Mouse (Mus musculus): Measurements from ENCODE around the gene Ranbp10. TPM values are rescaled to one million over a fixed set of nuclear protein-coding genes. Genes with fewer than 3 reads are reported as not detected.

Ranbp10 gene
- polyA plus RNA-seq, 1 experiment, result 24.4 TPM

DNA sequence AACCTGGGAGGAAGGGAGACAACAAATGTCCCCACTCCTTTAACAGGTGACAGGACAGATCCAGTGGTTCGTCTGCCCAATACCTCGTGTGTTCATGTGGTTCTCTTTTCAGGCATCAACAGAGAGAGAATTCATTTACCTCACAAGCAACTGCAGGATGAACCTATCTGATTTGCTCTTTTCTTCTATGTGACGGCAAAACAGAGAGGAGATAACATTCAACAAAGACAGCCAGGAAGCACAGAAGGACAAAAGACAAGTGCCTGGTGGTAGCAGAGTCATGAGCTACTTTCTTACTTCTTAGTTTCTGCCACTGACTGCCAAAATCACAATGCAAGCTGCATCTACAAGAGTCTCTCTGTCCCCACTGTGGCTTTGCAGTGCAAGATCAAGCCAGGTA is 15.6 kb downstream of the Ranbp10 start:
- Histone ChIP-seq H3K9me3 (ENCODE audit: control insufficient read depth, low read length) (no peaks in the 10 kb centered on the region), H3K4me1 (ENCODE audit: control insufficient read depth) (peaks cover 91% of the 10 kb centered on the region), H3K27me3 (ENCODE audit: control insufficient read depth) (no peaks in the 10 kb centered on the region), H3K4me3 (replicated peaks) (peak overlapping the region; percentile 45), H3K36me3 (ENCODE audit: control insufficient read depth) (peaks cover 96% of the 10 kb centered on the region)
- TF ChIP-seq GATA1 (IDR thresholded peaks at IDR 0.05; ENCODE audit: low read length) (no peak), TAL1 (IDR thresholded peaks at IDR 0.05; ENCODE audit: low read length) (no peak)

DNA sequence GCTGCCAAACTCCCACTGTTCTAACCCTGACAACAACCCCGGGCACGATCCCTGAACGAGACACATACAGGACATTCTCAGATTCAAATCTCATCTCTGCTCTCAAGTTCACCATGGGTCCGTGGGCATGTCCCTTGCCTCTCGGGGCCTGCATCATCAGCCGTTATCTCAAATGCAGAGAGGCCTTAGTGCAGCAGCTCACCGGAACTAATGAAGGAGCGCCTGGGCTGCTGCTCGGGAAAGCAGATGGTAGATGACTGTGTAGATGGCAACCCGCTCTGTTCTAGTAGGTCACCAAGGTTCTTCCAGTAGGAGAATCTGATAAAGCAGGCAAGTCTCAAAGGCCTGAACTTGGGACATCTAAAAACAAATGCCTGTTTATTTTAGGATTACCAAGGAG is 16.1 kb downstream of the Ranbp10 start:
- Histone ChIP-seq H3K4me1 (ENCODE audit: control insufficient read depth) (peaks cover 93% of the 10 kb centered on the region), H3K4me3 (replicated peaks) (peak overlapping the region; percentile 45), H3K9me3 (ENCODE audit: control insufficient read depth, low read length) (no peaks in the 10 kb centered on the region), H3K36me3 (ENCODE audit: control insufficient read depth) (peaks cover 98% of the 10 kb centered on the region), H3K27me3 (ENCODE audit: control insufficient read depth) (no peaks in the 10 kb centered on the region)
- no peak for TF ChIP-seq TAL1 (IDR thresholded peaks at IDR 0.05; ENCODE audit: low read length)
- peak; percentile 44 for TF ChIP-seq GATA1 (IDR thresholded peaks at IDR 0.05; ENCODE audit: low read length)

DNA sequence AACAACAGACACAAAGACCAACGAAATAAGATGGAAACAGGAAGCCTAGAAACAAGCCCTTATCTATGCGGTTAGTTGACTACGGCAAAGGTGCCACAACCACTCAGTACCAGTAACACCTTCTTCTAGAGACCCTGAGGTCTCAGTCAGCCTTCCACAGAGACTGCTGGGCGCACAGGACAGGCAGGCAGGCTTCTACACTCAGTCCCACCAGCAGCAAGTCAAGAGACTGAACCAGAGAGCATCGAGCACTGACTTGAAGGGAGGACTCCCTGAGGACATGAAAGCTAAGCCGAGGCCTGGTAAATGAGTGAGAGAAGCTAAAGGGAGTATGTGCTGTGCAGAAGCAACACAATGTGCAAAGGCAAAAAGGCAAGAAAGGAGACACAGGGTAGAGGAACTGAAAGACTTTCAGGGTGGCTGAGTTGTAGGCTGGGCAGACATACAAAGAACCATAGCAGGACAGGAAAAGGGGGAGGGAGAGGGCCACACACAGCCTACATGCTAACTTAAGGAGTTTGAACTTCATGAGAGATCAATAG is 16.8 kb downstream of the Ranbp10 start:
- TF ChIP-seq GATA1 (IDR thresholded peaks at IDR 0.05; ENCODE audit: low read length) (no peak), TAL1 (IDR thresholded peaks at IDR 0.05; ENCODE audit: low read length) (no peak)
- H3K4me1 ChIP-seq (ENCODE audit: control insufficient read depth), result peaks cover 94% of the 10 kb centered on the region
- peak overlapping the region; percentile 45 for H3K4me3 ChIP-seq (replicated peaks)
- peaks cover 98% of the 10 kb centered on the region for H3K36me3 ChIP-seq (ENCODE audit: control insufficient read depth)
- H3K27me3 ChIP-seq (ENCODE audit: control insufficient read depth), result no peaks in the 10 kb centered on the region
- H3K9me3 ChIP-seq (ENCODE audit: control insufficient read depth, low read length), result no peaks in the 10 kb centered on the region

DNA sequence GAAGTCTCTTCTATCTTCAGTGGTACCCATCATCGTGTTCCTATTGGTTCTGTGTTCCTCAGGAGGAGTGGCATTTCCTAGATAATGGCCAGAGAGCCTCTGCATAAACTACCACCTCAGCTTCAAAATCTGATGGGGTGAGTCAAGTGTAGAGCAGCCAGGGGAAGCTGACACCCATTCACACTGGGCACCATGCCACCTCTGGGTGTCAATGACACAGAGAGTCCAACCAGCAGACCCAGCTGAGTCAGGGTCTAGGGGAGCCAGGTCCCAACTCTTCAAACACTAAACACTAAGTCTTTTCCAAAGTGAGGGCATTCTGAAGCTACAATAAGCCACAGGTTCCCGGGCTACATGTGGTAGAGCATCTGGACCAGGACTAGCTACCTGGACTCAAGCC is 18.7 kb downstream of the Ranbp10 start:
- peaks cover 93% of the 10 kb centered on the region for H3K4me1 ChIP-seq (ENCODE audit: control insufficient read depth)
- no peaks in the 10 kb centered on the region for H3K9me3 ChIP-seq (ENCODE audit: control insufficient read depth, low read length)
- H3K4me3 ChIP-seq (replicated peaks), result peak overlapping the region; percentile 6
- H3K27me3 ChIP-seq (ENCODE audit: control insufficient read depth), result no peaks in the 10 kb centered on the region
- TF ChIP-seq GATA1 (IDR thresholded peaks at IDR 0.05; ENCODE audit: low read length), result no peak
- no peak for TF ChIP-seq TAL1 (IDR thresholded peaks at IDR 0.05; ENCODE audit: low read length)
- H3K36me3 ChIP-seq (ENCODE audit: control insufficient read depth), result peaks cover 99% of the 10 kb centered on the region

DNA sequence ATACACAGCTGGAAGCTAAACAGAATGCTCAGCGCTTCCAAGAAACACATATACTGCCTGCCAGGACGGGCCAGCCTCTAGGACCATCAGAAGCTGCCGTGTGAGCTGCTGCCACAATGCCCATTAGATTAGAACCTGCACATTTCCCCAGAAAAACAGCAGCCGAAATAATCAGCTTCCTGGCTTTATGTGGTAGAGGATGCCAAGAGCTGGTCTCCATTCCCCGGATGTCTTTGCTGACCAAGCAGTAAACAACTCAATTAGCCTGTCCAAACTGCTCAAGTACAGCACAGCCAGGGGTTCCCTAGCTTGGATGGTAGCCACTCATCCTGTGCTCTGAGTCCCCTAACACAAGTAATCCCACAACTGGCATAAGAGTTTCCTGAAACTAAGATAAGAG is 19.4 kb downstream of the Ranbp10 start:
- TF ChIP-seq GATA1 (IDR thresholded peaks at IDR 0.05; ENCODE audit: low read length), result no peak
- no peak for TF ChIP-seq TAL1 (IDR thresholded peaks at IDR 0.05; ENCODE audit: low read length)
- Histone ChIP-seq H3K9me3 (ENCODE audit: control insufficient read depth, low read length) (no peaks in the 10 kb centered on the region), H3K4me3 (replicated peaks) (peak overlapping the region; percentile 2), H3K36me3 (ENCODE audit: control insufficient read depth) (peaks cover 99% of the 10 kb centered on the region), H3K4me1 (ENCODE audit: control insufficient read depth) (peaks cover 93% of the 10 kb centered on the region), H3K27me3 (ENCODE audit: control insufficient read depth) (no peaks in the 10 kb centered on the region)

DNA sequence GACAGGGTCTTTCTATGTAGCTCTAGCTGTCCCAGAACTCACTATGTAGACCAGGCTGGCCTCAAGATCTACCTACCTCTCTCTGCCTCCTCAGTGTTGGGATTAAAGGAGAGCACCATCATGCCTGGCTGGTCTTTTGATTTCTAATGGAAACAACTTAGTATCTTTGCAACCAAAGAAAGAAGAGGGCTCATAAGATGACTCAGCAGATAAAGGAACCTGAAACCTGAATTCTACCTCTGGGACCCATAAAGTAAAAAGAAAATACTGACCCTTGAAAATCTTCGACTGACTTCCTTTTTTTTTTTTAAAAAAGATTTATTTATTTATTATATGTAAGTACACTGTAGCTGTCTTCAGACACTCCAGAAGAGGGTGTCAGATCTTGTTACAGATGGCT is 21.2 kb downstream of the Ranbp10 start:
- TF ChIP-seq GATA1 (IDR thresholded peaks at IDR 0.05; ENCODE audit: low read length), result no peak
- TF ChIP-seq TAL1 (IDR thresholded peaks at IDR 0.05; ENCODE audit: low read length), result no peak
- H3K36me3 ChIP-seq (ENCODE audit: control insufficient read depth), result peaks cover 98% of the 10 kb centered on the region
- H3K27me3 ChIP-seq (ENCODE audit: control insufficient read depth), result no peaks in the 10 kb centered on the region
- no peaks in the 10 kb centered on the region for H3K9me3 ChIP-seq (ENCODE audit: control insufficient read depth, low read length)
- H3K4me1 ChIP-seq (ENCODE audit: control insufficient read depth), result peaks cover 91% of the 10 kb centered on the region
- no peak overlapping the region for H3K4me3 ChIP-seq (replicated peaks)

DNA sequence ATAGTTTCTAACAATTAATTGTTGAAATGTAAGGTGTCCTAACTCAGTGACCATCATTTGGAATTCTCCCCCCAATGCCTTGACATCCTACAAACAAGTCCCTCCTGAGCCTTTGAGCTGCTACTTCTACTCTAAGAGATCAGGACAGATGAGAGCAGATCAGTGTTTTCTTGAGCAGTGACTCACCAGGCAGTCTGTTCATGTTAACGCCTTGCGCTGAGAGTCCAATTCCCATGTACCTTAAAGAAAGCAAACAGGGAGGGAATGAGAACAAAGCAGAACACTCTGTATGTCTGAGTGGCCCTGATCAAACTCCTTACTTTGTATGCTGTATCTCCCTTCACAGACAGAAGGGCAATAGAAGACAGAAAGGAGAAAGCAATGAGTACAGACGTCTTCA is 21.8 kb downstream of the Ranbp10 start:
- Histone ChIP-seq H3K9me3 (ENCODE audit: control insufficient read depth, low read length) (no peaks in the 10 kb centered on the region), H3K27me3 (ENCODE audit: control insufficient read depth) (no peaks in the 10 kb centered on the region), H3K4me3 (replicated peaks) (peak overlapping the region; percentile 23), H3K4me1 (ENCODE audit: control insufficient read depth) (peaks cover 91% of the 10 kb centered on the region), H3K36me3 (ENCODE audit: control insufficient read depth) (peaks cover 98% of the 10 kb centered on the region)
- TF ChIP-seq TAL1 (IDR thresholded peaks at IDR 0.05; ENCODE audit: low read length) (no peak), GATA1 (IDR thresholded peaks at IDR 0.05; ENCODE audit: low read length) (no peak)

DNA sequence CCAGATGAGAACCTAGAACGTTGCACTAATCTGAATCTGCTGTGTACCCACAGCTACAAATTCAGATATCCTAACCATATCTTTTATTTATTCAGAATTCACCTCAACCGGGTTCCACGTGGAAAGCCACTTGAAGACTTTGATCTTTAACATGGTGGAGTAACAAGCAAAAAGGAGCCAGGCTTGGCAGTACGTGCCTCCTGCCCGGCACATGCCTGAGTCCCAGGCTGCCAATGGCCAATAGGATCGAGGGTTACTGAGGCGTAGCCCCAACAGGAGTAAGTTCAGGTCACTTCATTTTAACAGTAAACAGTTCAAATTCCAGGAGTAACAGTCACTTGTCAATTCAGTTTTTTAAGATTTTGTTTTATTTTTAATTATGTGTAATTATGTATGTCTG is 22.4 kb downstream of the Ranbp10 start:
- TF ChIP-seq TAL1 (IDR thresholded peaks at IDR 0.05; ENCODE audit: low read length), result no peak
- TF ChIP-seq GATA1 (IDR thresholded peaks at IDR 0.05; ENCODE audit: low read length), result no peak
- Histone ChIP-seq H3K4me1 (ENCODE audit: control insufficient read depth) (peaks cover 92% of the 10 kb centered on the region), H3K9me3 (ENCODE audit: control insufficient read depth, low read length) (no peaks in the 10 kb centered on the region), H3K27me3 (ENCODE audit: control insufficient read depth) (no peaks in the 10 kb centered on the region), H3K4me3 (replicated peaks) (no peak overlapping the region), H3K36me3 (ENCODE audit: control insufficient read depth) (peaks cover 98% of the 10 kb centered on the region)

DNA sequence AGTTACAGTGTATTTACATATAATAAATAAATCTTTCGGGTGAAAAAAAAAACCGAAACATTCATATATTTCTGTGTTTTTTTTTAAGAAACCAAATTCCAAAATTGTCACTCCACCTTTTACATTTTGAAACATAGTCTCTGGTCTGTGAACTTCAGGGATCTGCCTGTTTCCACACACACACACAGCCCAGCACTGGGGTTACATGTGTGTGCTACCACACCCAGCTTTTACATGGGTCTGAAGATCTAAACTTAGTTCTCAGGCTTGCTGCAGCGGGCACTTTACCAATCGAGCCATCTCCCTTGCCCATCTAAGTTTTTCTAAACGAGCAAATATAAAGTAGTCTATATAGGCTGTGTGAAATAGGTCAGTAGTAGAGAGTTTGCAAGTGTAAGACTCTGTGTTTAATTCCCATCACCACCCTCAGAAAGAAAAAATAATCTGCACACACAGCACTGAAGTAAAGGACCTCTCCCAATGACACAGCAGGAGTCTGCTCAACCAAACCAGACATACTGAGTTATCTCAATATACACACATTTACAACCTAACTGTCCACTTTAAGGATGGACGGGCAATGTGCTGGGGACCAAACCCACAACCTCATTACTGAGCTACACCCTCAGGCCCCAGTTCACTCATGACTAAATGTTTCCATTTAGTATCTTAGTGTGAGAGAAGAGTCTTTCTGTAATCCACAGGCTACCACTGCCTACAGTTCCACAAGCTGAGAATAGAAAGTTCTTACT is 25.8 kb downstream of the Ranbp10 start:
- H3K4me3 ChIP-seq (replicated peaks), result peak overlapping the region; percentile 61
- peaks cover 96% of the 10 kb centered on the region for H3K36me3 ChIP-seq (ENCODE audit: control insufficient read depth)
- H3K9me3 ChIP-seq (ENCODE audit: control insufficient read depth, low read length), result no peaks in the 10 kb centered on the region
- TF ChIP-seq GATA1 (IDR thresholded peaks at IDR 0.05; ENCODE audit: low read length) (peak; percentile 67), TAL1 (IDR thresholded peaks at IDR 0.05; ENCODE audit: low read length) (peak; percentile 84)
- peaks cover 89% of the 10 kb centered on the region for H3K4me1 ChIP-seq (ENCODE audit: control insufficient read depth)
- no peaks in the 10 kb centered on the region for H3K27me3 ChIP-seq (ENCODE audit: control insufficient read depth)

Measured in erythroblast, embryonic 14.5 days (primary cell).